ENCODE assay signal across 1 mouse cellular context in the genomic region with DNA sequence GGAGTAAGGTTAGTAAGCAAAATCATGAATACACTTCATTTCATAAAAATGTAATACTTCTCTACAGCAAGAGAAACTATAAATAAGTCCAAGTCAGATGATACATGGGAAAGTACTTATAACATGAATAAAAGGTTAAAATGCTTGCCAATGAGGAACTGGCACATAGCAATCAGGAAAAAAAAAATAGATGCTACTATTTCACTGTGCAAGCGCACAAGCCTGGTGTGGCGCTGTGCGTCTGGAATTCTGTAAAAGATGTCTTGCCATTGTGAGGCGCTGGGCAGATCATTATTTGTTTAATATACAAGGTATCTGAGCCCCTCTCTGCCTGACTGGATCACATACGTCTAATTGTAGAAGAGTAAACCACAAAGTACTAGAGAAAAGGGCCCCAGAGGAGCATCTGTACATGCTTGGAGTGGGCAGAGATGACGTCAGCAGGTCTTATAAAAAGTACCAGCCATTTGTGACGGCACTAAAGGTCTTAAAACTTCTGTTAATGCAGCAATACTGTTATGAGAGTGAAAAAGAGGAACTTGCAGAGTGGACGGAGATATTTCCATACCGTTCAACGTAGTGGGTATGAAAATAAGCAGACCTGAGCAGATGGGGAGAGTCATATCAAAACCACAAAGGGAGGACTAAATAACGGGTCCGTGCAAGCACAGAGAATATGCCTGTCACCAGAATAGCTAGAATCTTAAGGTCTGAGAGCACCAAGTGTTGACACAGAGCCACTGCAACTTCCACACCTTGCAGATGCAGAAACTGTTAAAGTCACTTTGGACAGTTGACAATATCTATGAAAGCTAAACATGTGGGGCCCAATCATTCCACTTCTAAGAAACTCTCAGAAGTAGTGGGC.
TF ChIP-seq lines count a peak whose summit lies in the region.

No protein-coding gene starts in this region.

TF ChIP-seq in CH12.LX, 34 proteins besides CTCF, POLR2A, EP300 and RAD21 (continued from another document):
- TF ChIP-seq ZMIZ1 (IDR thresholded peaks at IDR 0.05; ENCODE audit: low read depth, low read length) (peak; percentile 45; the same call in 1 of the 2 replicates), MYC (IDR thresholded peaks at IDR 0.05; ENCODE audit: low read depth, low read length) (peak; percentile 91), ETS1 (conservative IDR thresholded peaks at IDR 0.05; ENCODE audit: low read depth, low read length) (peak; percentile 98), ELF1 (IDR thresholded peaks at IDR 0.05; ENCODE audit: low read depth, low read length) (peak; percentile 38), TBP (conservative IDR thresholded peaks at IDR 0.05; ENCODE audit: low read depth, low read length) (peak; percentile 80), USF2 (conservative IDR thresholded peaks at IDR 0.05; ENCODE audit: low read depth, low read length) (no peak), USF1 (IDR thresholded peaks at IDR 0.05; ENCODE audit: low read depth, low read length) (no peak), JUND (conservative IDR thresholded peaks at IDR 0.05; ENCODE audit: low read depth, low read length) (peak; percentile 99), KAT2A (IDR thresholded peaks at IDR 0.05; ENCODE audit: insufficient replicate concordance, low read length) (peak; percentile 79), RCOR1 (conservative IDR thresholded peaks at IDR 0.05; ENCODE audit: low read depth, low read length) (peak; percentile 99), MAFK (IDR thresholded peaks at IDR 0.05; ENCODE audit: insufficient replicate concordance, low read length) (peak; percentile 95), PAX5 (IDR thresholded peaks at IDR 0.05; ENCODE audit: low read length) (no peak), SMC3 (IDR thresholded peaks at IDR 0.05; ENCODE audit: low read depth, low read length) (peak; percentile 66), TCF12 (IDR thresholded peaks at IDR 0.05; ENCODE audit: low read depth, low read length) (peak; percentile 99), MEF2A (IDR thresholded peaks at IDR 0.05; ENCODE audit: borderline replicate concordance, low read depth, low read length) (peak; percentile 95), E2F4 (IDR thresholded peaks at IDR 0.05; ENCODE audit: insufficient replicate concordance, low read depth, low read length) (peak; percentile 74; the same call in 1 of the 2 replicates), BHLHE40 (IDR thresholded peaks at IDR 0.05; ENCODE audit: low read depth, low read length) (peak; percentile 92), CHD1 (IDR thresholded peaks at IDR 0.05; ENCODE audit: low read depth, low read length) (peak; percentile 40; the same call in 1 of the 2 replicates), ZKSCAN1 (IDR thresholded peaks at IDR 0.05; ENCODE audit: borderline replicate concordance, low read depth, low read length) (no peak), MAZ (IDR thresholded peaks at IDR 0.05; ENCODE audit: low read depth, low read length) (peak; percentile 92)
TF ChIP-seq in CH12.LX: peak in this region for 26.
